Comparison of ENCODE assay signal across 8 mouse cellular contexts in the genomic region with DNA sequence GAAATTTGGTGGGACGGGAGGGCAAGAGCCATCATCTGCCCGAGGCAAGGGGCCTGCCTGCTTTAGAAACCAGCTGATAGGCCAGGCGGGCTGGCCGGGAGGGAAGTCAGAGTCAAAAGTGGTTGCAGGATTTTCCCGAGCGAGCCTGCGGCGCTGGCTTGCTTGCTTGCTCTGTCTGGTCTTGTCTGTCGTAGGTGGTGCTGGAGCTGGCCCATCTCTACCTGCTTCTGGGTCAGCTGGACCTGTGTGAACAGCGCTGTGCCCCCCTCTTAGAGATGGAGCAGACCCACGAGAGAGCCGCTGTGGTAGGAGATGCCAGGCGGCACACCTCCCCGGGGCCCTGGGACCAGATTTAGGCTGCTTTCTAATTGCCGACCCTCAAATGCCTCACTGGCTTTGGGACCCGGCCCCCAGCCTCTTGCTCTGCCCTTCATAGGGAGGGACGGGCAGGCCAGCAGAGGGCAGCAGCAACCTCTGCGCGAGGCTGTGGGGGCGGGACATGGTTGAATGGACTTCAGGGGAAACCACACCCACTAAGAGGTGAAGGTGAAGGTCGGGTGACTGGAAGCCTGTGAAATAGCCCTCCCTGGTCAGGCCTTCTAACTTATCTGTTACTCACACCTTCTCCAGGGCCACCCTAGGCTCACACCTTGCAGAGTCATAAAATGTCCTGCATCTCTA. TPM values are rescaled to one million over a fixed set of nuclear protein-coding genes. Genes with fewer than 3 reads are reported as not detected.
A peak's percentile ranks its signal among the peaks of the same experiment; 100 is the strongest.
DNase-seq lines count a peak whose midpoint lies in the region; ATAC-seq and TF ChIP-seq lines count a peak whose summit lies in the region.

No protein-coding gene starts in this region.

- peak; percentile 88 to 89 for DNase-seq in B cell, adult 2 months
- peak; percentile 87 for DNase-seq in ZHBTc4 (ENCODE audit: low read depth, low spot score)
- peak; percentile 89 for DNase-seq in embryonic facial prominence, embryonic 10.5 days (ENCODE audit: low spot score)
- peak; percentile 88 for DNase-seq in kidney, postnatal 0 days (ENCODE audit: low spot score)
- peak; percentile 92 for DNase-seq in splenic B cell, adult 2 months (ENCODE audit: low read depth, low spot score)
- DNase-seq in layer of hippocampus, postnatal 14 days (ENCODE audit: low spot score in 2 of 2), result no peak

- H3K9me3 ChIP-seq in embryonic facial prominence, embryonic 10.5 days, result no peaks in the 10 kb centered on the region
- H3K9me3 ChIP-seq in heart, embryonic 14.5 days (ENCODE audit: control insufficient read depth, low read length), result no peaks in the 10 kb centered on the region
- no peaks in the 10 kb centered on the region for H3K9me3 ChIP-seq in kidney, postnatal 0 days (replicated peaks; ENCODE audit: low read length)

- peak overlapping the region; percentile 43 for H3K4me3 ChIP-seq in embryonic facial prominence, embryonic 10.5 days
- peak overlapping the region; percentile 15 to 30 for H3K4me3 ChIP-seq in heart, embryonic 14.5 days (ENCODE audit: control insufficient read depth in 1 of 2, insufficient read depth in 1 of 2, low read depth in 1 of 2, low read length in 2 of 2)
- no peak overlapping the region for H3K4me3 ChIP-seq in kidney, postnatal 0 days (replicated peaks; ENCODE audit: low read depth, low read length)

- peak; percentile 61; the same call in 1 of the 2 replicates for ATAC-seq in heart, embryonic 14.5 days (ENCODE audit: insufficient number of reproducible peaks, insufficient read depth, low FRiP score, low read depth)
- peak; percentile 69 for ATAC-seq in kidney, postnatal 0 days (replicated peaks; ENCODE audit: low FRiP score, low read depth)
- ATAC-seq in megakaryocyte, adult 5-6 weeks (ENCODE audit: poor library complexity, severe bottlenecking), result peak; percentile 99

- 9% methylated on average over 21 of the region's 21 CpGs for WGBS in embryonic facial prominence, embryonic 10.5 days
- WGBS in heart, embryonic 14.5 days, result 5% methylated on average over 21 of the region's 21 CpGs
- 11% methylated on average over 21 of the region's 21 CpGs for WGBS in kidney, postnatal 0 days

- peak overlapping the region; percentile 60; the same call in 1 of the 2 replicates for H3K27ac ChIP-seq in embryonic facial prominence, embryonic 10.5 days (replicated peaks)
- H3K27ac ChIP-seq in heart, embryonic 14.5 days (replicated peaks in 1 of 2; ENCODE audit: control insufficient read depth in 1 of 2, insufficient read depth in 1 of 2, low read depth in 2 of 2, low read length in 2 of 2), result peak overlapping the region; percentile 26 to 76; a peak in 2 of 4 replicates
- H3K27ac ChIP-seq in kidney, postnatal 0 days, result no peak overlapping the region

- peak overlapping the region; percentile 63 for H3K9ac ChIP-seq in heart, embryonic 14.5 days (ENCODE audit: low read length)
- no peak overlapping the region for H3K9ac ChIP-seq in kidney, postnatal 0 days (ENCODE audit: low read depth, low read length)

- H3K4me1 ChIP-seq in embryonic facial prominence, embryonic 10.5 days, result peaks cover 13% of the 10 kb centered on the region
- peaks cover 10 to 19% of the 10 kb centered on the region in 2 experiments; a peak in 3 of 4 replicates for H3K4me1 ChIP-seq in heart, embryonic 14.5 days (ENCODE audit: control insufficient read depth in 2 of 2, insufficient read depth in 2 of 2, low read length in 2 of 2)
- H3K4me1 ChIP-seq in kidney, postnatal 0 days (replicated peaks; ENCODE audit: insufficient read depth, low read length), result no peaks in the 10 kb centered on the region

- peak overlapping the region; percentile 55 for H3K4me2 ChIP-seq in heart, embryonic 14.5 days (ENCODE audit: low read length)
- H3K4me2 ChIP-seq in kidney, postnatal 0 days (ENCODE audit: low read length), result peak overlapping the region; percentile 38

- TF ChIP-seq CTCF in kidney, postnatal 0 days (IDR thresholded peaks at IDR 0.05; ENCODE audit: low read depth), result peak; percentile 94

- no peaks in the 10 kb centered on the region for H3K36me3 ChIP-seq in embryonic facial prominence, embryonic 10.5 days (replicated peaks)
- no peaks in the 10 kb centered on the region for H3K36me3 ChIP-seq in heart, embryonic 14.5 days (ENCODE audit: control insufficient read depth, insufficient read depth, low read length)
- no peaks in the 10 kb centered on the region for H3K36me3 ChIP-seq in kidney, postnatal 0 days (ENCODE audit: insufficient read depth, low read length)
- no peaks in the 10 kb centered on the region for H3K36me3 ChIP-seq in splenic B cell, adult 2 months (ENCODE audit: control insufficient read depth, insufficient read depth, low read length, poor library complexity, severe bottlenecking)

- H3K27me3 ChIP-seq in embryonic facial prominence, embryonic 10.5 days (replicated peaks; ENCODE audit: low read depth, poor library complexity, severe bottlenecking), result peaks cover 26% of the 10 kb centered on the region
- H3K27me3 ChIP-seq in heart, embryonic 14.5 days (ENCODE audit: control insufficient read depth, insufficient read depth, low read length), result no peaks in the 10 kb centered on the region
- no peaks in the 10 kb centered on the region for H3K27me3 ChIP-seq in kidney, postnatal 0 days (ENCODE audit: insufficient read depth, low read length)
- H3K27me3 ChIP-seq in splenic B cell, adult 2 months (ENCODE audit: control insufficient read depth, insufficient read depth, low read length, poor library complexity, severe bottlenecking), result no peaks in the 10 kb centered on the region

RNA-seq across cellular contexts. Expression of a gene that starts 21.3 kb away (rescaled TPM):
- 3.1 and 4.8 TPM in 2 replicates for polyA plus RNA-seq in embryonic facial prominence, embryonic 10.5 days (2016; fragmentation: Nextera tagmentation; extraction: Ambion mirVana)
- 1.7 and 3.2 TPM in 2 replicates for polyA plus RNA-seq in heart, embryonic 14.5 days (2014; fragmentation: Nextera tagmentation; extraction: Ambion mirVana)
- polyA plus RNA-seq in kidney, postnatal 0 days (2015; fragmentation: Nextera tagmentation; extraction: Ambion mirVana), result 4.8 and 7.8 TPM in 2 replicates
- 7.9 and 11.6 TPM in 2 replicates for total RNA-seq in megakaryocyte, adult 5-6 weeks (2015)
- total RNA-seq in megakaryocyte, adult 5-6 weeks (2017), result 11.8 and 12.5 TPM in 2 replicates
- 10 to 100 TPM in 1 of 2 experiments, 1 to 10 TPM in 1; 8.9 to 11.9 TPM for total RNA-seq in layer of hippocampus, postnatal 14 days (2021)

RNA-seq across cellular contexts. Expression of a gene that starts 25.7 kb away (rescaled TPM):
- polyA plus RNA-seq in embryonic facial prominence, embryonic 10.5 days (2016; fragmentation: Nextera tagmentation; extraction: Ambion mirVana), result 0.43 and 0.47 TPM in 2 replicates
- 0.07 and 0.49 TPM in 2 replicates for polyA plus RNA-seq in heart, embryonic 14.5 days (2014; fragmentation: Nextera tagmentation; extraction: Ambion mirVana)
- 0.03 and 0.06 TPM in 2 replicates for polyA plus RNA-seq in kidney, postnatal 0 days (2015; fragmentation: Nextera tagmentation; extraction: Ambion mirVana)
- 0.22 and 0.41 TPM in 2 replicates for total RNA-seq in megakaryocyte, adult 5-6 weeks (2015)
- total RNA-seq in megakaryocyte, adult 5-6 weeks (2017), result 0.28 and 0.55 TPM in 2 replicates
- total RNA-seq in layer of hippocampus, postnatal 14 days (2021), result 1 to 10 TPM; 1.1 to 2.6 TPM

RNA-seq across cellular contexts. Expression of a gene that starts 25.8 kb away (rescaled TPM):
- polyA plus RNA-seq in embryonic facial prominence, embryonic 10.5 days (2016; fragmentation: Nextera tagmentation; extraction: Ambion mirVana), result 27.9 and 29.2 TPM in 2 replicates
- polyA plus RNA-seq in heart, embryonic 14.5 days (2014; fragmentation: Nextera tagmentation; extraction: Ambion mirVana), result 19.5 and 23.2 TPM in 2 replicates
- 18.3 and 19.1 TPM in 2 replicates for polyA plus RNA-seq in kidney, postnatal 0 days (2015; fragmentation: Nextera tagmentation; extraction: Ambion mirVana)
- total RNA-seq in megakaryocyte, adult 5-6 weeks (2015), result 3.2 and 4.5 TPM in 2 replicates
- 2.3 and 3.9 TPM in 2 replicates for total RNA-seq in megakaryocyte, adult 5-6 weeks (2017)
- total RNA-seq in layer of hippocampus, postnatal 14 days (2021), result 10 to 100 TPM; 33.2 to 34.1 TPM

Comparison
In these comparisons a context has a peak if more than half of its experiments do, and no peak if none do; other contexts are left out.
1. DNase-seq: peak in B cell, adult 2 months (2 of 2), ZHBTc4 (single experiment), embryonic facial prominence, embryonic 10.5 days (single experiment), kidney, postnatal 0 days (single experiment) and splenic B cell, adult 2 months (single experiment); none in layer of hippocampus, postnatal 14 days (0 of 2).
2. Peak in every context shown above with its lines, with median percentiles within 50 percentile points of each other: ATAC-seq.